Mouse (Mus musculus) urinary bladder, postnatal 36 days (tissue): Measurements from ENCODE around the gene Irf6.
A peak's percentile ranks its signal among the peaks of the same experiment; 100 is the strongest.

Experiments
- DNase-seq, 2 experiments: peaks; one replicate each; pipeline ENCODE4 v3.0.0; 2022; ENCODE audit warnings: low spot score in 2 of 2, mixed read lengths in 1 of 2

Irf6 gene

DNA sequence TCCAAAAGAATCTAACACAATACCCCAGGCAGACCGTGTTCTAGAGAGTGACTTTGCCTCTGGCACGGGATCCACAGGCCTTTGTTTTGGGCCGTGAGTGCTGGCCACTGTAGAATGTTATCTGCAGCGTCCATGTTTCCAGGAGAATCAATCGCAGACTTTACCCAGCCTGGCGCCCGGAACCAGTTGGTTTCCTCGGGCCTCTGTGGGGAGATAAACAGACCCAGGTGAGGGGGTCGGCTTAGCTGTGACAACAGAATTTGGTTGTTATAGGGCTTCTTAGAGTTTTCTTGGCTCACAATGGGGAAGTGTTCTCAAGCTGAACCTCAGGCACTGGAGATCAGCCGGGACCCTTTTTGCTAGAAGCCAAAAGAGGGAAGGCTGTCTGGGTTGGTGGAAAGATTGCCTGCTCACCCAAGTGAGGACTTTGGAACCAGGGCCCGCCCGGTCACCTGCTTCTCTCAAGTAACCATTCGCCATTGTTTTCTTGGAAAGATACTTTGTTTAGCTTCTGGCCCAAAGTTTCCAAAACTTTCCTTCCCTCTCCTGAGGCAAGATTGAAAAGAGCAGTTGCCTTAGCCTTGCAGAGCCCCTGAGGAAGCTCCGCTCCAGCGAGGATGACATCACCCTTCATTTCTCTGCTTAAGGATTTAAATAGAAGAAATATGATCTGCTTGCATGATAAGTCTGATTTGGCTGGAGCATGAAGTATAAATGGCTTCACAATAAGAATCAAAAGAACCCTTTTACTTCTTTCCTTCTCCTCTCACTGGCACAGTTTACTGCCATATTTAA is 3.6 kb downstream of the Irf6 start:
- DNase-seq: no peak

DNA sequence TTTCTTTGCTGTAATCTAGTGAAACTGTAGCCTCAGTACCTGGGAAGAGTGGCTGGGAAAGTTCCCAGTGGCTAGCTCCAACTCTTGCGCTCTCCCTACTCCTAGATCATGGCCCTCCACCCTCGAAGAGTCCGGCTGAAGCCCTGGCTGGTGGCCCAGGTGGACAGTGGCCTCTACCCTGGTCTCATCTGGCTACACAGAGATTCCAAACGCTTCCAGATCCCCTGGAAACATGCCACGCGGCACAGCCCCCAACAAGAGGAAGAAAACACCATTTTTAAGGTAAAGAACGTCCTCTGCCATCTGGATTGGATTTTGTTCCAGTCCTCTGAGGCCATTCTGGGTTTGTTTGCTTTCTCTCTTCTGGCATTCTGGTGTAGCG is 4.2 kb downstream of the Irf6 start:
- DNase-seq: no peak

DNA sequence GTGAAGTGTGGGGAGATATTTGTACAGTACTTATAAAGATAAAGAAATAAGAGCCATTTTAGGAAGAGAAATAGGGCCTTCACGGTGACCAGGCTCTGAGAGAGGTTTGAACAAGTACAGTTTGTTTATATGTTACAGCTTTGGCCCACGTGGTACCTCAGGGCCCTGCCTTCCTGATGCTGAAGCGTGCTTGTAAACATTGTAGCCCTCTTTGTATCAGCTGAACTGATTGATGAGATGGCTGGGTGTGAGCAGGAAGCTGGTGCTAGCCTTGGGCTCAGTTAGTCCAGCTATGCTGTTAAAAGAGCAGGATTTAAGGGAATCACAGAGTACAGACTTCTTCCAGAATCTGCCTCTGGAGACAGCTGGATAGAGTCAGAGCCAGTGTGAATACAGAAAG is 6.3 kb downstream of the Irf6 start:
- DNase-seq: no peak

DNA sequence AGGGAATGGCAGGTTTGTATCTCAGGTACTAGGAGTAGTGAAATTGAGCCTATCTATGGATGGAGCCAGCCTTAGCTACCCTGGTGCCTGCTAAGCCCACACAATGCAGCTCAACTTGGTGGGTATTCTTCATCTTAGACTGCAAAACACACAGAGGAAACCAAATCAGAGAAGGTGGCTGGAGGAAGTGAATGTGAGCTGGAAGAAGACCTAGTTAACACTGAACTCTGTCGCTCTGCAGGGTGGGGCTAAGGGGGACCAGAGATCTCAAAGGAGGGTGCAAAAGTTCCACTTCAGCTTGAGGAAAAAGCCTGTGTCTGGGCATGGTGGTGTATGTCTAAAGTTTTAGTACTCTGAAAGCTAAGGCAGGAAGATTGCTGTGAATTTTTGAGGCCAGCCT is 6.7 kb downstream of the Irf6 start:
- DNase-seq: no peak

DNA sequence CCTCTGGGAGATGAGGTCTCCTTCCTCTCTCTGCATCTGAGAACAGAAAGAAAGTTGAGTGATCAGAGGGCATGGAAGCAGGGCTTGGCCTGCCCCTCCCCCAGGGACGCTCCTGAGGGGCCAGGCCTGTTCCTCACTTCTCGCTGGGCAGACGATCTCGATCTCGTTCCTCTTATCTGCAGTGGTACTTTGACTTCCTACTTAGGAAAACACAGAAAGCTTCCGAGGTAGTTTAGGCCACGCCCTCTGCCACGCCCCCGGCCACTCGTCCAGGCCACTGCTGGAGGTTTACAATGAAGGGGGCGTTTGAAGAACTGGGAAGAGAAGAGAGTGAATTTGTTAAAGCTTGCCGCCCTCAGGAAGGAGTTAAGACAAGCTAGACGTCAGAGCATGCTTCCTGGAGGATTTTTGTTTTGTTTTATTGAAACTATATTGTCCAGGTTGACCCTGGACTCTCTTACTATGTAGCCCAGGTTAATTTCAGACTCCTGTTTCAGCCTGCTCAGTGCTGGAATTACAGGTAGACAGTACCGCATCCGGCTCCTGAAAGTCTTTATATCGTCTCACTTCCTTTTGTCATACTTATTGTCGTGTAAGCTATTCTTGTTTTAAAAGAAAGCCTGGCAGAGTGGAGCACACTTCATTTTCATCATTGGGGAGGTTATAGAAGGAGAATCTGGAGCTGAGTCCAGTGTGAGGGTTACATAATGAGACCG is 7.6 kb downstream of the Irf6 start:
- DNase-seq: peak in 1 of 2 experiments; percentile 49

DNA sequence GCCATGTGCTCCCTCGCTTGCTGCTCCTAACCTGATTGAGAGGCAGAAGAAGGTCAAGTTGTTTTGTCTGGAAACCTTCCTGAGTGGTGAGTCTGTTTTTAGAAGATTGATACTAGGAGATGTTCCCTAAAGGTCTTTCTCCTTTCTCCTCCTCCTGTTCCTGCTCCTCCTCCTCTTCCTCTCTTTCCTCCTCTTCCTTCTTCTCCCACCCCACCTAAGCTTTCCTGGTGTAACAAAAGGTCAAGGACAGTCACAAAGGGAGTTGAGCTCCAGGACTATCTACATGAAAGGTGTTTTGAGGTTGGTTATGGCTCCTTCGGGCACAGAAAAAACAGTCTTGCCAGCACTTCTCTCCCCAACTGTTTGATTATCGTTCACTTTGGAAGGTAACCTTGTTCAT is 14.8 kb downstream of the Irf6 start, which contains the start of gene A130010J15Rik:
Gene A130010J15Rik (plus strand): TSS at position 301 of the 400 bp plus-strand sequence.
- DNase-seq: no peak

DNA sequence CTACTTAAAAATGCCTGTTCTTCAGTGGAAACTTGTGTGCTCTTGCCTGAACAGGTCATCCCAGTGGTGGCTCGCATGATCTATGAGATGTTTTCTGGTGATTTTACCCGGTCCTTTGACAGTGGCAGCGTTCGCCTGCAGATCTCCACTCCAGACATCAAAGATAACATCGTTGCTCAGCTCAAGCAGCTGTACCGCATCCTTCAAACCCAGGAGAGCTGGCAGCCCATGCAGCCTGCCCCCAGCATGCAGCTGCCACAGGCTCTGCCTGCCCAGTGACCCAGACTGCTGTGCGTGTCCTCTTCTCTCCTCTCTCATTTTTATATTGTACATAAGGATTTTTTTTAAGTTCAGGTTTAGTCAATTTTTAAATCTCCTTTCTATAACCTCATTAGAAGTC is 16.3 kb downstream of the Irf6 start:
- no peak for DNase-seq

DNA sequence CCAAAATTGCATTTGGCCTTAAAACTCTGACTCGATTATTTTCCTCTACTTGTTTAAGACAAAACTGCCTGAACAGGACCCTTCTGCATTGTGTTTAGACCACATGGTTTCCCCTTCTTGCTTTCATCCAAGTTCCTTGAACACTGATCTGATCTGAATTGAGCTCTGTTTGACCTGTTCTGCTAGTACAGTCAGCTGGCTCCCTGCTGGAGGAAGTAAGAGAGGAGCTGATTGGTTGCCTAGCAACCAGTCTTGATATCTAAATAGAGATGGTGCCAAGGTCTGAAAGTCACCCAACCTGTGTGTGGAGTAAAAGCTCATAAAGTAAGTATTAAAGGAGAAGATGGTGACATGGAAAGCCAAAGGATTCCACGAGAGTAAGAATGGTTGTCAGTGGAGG is 16.9 kb downstream of the Irf6 start:
- DNase-seq: peak; percentile 44

DNA sequence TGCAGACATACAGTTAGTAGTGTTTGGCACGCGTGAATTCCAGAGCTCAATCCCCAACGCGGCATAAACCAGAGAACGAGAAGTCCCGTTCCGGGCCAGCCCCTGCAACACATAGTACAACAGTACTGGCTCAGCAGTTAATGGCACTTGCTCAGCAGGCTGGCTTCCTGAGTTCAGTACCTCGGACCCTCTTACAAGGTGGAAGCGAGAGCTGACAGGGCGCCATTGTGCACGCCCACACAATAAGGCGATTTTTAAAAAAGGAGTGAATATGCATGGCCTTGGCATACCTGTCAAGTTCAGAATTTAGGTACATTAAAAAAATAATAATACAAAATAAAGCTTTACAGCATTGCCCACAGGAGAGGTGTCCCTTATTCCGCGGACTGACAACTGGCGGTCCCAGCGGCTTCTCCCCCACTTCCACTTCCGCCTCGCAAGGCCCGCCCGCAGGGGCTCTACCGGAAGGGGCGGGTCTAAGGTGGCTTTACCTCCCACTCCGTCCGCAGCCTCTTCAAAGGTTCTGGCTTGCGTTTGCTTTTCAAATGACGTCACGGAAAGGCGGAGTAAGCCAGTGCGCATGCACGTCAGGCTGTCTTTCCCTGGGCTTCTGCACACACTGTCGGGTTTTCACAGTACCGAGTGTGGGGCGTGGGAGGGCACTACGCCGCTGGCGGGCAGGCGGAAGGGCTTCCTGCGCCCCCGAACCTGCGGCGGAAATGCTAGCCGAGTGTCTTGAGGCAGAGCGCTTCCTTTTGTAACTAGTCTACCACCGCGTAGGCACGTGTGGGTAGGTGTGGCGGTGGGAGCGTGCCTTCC is 20.3 kb downstream of the Irf6 start:
- DNase-seq: peak; percentile 94 to 96

DNA sequence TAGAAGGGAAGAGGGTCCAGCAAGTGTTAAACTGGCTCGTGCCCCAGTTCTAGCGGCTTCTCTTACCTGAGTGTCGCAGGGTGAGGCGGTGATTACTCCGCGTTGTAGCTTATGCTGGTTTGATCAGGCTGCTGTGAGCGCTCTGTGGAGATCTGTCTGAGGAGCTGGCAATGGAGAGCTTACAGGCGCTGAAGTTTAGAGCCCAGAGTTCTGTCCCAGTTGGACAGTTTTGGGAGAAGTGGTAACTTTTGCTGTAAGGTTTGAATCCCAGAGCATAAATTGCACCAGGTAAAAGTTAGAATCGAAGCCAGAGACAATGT is 20.9 kb downstream of the Irf6 start:
- DNase-seq: no peak

DNA sequence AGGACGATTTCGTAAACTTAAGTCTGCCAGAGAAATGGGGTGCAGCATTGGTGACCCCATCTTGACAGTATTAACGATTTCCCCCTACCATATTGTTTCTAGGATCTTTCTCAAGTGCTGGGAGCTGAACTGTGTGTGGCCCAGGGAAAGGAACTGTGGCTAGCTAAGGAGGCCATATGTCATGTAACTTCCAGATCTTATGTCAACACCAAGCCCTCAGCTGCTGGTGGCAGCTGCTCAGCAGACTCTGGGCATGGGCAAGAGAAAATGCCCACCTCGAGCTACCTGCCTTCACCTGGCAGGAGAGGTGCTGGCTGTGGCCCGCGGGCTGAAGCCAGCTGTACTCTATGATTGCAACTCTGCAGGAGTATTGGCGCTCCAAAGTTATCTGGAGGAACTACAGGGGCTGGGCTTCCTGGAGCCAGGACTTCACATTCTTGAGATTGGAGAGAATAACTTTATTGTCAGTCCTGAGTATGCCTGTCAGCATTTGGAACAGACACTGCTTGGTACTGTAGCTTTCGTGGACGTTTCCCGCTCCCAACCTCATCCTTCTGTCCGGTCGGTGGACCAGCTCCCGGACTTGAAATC is 21.3 kb downstream of the Irf6 start:
- no peak for DNase-seq

DNA sequence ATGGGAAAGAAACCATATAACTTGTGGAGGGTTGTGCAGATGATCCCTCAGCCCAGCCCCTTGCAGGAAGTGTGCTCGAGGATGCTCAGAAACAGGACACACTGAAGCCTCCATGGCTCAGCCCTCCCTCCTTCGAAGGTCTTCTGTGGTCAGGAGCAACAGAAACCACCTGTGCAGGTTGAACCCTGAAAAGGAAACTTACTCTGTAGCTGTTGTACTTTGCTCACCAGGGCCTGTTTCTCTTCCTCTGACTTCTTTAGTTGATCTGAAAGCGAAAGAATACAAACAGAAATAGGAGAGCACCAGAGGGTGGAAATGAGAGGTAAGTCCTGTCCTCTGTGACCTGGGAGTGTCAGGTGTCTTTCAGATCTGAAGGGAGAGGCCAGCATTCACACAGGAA is 28.2 kb downstream of the Irf6 start:
- DNase-seq: no peak

DNA sequence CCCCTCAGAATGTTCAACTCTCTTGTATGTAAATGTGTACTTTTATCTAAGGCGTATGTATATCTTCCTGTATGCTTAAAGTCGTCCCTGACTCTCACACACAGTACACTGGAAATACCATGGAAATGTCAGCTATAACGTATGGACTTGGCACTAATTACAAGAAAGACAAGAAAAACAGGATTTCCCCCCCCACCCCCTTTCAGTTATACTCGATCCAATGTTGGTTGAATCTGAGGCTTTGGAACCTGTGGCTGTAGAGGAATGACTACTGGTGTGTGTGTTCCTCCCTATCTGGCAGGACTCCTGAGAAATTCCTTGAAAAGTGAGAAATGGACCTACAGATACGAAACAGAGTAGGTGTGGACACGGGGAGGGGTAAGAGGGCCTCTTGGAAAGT is 35.3 kb downstream of the Irf6 start:
- no peak for DNase-seq

DNA sequence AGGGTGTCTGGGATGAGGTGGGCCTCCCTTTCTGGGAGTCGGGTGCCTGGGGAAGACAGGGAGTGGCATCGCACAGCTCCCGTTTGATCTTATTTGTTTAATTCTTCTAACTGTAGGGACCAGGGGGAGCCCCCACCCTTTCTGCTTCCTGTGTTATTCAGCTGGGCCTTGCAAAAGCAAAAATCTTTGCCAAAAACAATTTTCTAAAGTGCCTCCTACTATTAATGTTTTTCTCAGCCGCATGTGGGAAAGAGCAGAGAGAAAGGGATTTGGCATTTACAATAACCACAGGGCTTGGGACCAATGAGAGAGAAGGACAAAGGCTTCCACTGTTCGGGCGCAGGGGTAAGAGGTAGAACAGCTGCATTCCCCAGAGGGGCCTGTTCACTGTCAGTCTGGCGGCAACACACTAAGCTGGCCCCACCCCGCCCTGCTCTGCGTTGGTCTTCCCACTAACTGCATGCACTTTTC is 36.3 kb downstream of the Irf6 start:
- peak; percentile 33 to 38 for DNase-seq

DNA sequence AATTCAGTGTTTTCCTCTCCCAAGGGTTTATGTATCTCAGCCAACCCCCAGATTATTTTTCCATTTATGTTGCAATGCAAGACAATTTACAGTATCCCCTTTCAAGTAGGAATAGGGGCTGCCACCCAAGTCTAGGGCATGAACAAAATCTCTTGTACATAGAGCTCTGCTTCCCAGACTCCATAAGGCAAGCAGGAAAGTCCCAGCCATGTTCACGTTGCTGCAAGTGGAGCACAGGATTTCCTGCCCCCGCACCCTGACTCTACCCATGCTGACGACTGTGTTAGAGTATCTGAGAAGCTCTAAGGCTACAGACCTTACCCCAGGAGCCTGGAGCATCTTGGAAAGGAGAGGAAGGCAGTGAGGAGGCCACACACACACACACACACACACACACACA is 36.9 kb downstream of the Irf6 start:
- no peak for DNase-seq

DNA sequence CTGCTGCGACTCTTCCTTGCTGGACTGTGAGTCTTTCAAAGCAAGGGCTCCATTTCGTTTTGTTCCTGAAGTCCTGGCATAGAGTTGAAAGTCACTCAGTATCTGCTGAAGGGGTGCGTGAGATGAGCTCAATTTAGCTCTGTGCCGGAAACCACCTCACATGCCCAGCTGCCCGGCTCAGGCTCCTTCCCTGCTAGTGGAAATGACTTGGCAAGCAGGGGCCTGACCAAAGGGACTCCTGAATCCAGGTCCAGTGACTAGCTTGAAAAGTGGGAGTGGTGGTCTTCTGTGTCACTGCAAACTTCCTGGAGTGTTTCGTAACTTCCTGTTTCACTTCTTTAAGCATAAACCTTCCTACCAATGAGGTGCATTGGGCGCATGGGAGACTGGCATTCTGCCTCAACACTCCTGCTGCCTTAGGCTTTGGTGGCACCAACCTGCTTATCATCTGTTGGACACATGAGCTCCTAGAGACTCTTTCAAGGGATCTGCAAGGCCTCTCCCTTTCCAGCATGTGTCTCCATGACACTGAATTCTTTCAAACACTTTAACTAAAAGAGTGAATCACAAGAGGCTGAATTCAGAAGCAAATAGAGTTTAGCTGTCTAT is 38.9 kb downstream of the Irf6 start:
- no peak for DNase-seq

DNA sequence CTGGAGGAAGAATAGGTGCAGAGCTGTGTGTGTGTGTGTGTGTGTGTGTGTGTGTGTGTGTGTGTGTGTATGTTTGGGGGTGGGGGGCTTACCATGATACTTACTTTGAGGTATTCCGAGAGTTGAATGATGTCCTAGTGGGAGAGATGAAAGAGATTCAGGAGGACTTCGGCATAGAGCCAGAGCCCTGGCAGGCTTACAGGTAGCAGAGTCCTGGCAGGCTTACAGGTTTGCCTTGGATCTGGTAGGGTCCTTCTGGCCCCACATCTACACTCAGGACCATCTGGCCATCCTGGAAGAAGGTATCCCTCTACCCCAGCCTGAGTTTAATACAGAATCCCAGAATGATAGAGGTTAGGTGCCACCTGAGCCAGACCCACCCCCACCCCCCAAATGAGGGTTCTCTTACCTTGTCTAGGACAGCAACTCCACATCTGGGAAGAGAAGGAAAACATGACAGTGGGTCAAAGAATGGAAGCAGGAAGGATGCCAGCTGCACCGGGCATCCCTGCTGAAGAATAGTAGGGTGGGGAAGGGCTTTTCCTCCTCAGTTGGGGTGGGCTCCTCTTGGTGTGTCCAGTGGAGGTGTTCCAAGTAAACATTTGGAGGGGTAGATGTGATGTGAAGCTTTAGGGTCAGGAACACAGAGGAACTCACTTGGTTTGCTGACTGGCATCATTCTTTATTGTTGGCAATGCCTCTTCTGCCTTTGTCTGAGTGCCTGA is 41.7 kb downstream of the Irf6 start:
- DNase-seq: no peak

DNA sequence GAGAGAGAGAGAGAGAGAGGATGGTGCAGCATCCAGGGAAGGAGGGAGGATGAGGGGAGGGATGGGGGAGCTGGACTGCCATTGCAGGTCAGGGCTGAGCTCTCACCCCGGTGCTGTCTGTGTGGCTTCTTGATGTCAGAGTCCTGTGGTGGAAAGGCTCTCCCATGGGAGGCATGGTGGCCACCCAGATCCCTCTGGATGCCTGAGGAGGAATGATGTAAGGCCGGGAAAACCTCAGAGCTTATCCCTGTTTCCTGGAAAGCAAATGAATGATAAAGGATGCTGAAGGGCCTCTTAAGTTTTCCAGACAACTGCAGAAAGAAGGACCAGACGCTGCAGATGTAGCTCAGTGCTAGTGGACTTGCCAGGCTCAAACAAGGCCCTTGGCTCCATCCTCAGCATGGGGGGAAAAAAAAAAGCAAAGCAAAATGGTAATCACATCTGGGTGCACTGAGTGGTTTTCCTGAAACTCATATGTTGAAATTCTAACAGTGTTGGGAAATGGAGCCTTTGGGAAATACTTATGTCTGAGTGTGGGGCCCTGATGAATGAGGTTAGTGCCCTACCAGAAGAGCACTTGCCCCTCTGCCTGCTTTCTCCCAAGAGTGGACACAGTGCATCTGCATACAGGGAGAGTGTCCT is 42.4 kb downstream of the Irf6 start:
- no peak for DNase-seq

DNA sequence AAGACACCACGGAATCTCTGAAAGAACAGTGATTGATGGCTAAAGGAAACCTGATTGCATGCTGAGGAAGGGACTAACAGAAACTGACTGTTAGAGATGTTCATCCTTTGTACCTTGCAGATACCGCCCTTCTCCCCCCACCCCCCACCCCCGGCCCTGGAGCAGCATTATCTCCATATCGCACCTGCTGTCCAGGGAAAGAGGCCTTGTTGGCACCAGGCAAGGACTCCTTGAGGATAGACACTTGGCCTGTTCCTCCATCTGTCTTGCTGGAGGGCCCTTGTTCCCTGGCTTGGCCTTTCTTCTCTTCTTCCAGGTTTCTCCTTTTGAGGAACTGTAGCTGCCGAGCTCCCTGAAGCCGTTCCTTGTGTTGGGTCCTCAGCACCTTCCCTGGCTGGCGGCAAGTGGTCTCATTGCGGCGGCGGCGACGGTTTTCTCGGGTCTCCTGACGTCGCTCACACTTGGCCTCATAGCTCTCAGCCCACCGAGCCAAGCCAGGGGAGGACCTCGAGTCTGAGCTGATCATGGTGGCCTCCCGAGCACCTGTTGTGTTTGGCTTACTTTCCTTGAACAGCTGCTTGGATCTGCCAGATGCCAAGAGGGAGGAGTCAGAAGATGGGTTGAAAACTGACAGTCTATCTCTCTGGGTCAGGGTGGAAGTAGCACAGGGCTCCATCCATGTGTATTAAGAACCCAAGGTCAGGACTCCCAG is 44.7 kb downstream of the Irf6 start:
- no peak for DNase-seq

DNA sequence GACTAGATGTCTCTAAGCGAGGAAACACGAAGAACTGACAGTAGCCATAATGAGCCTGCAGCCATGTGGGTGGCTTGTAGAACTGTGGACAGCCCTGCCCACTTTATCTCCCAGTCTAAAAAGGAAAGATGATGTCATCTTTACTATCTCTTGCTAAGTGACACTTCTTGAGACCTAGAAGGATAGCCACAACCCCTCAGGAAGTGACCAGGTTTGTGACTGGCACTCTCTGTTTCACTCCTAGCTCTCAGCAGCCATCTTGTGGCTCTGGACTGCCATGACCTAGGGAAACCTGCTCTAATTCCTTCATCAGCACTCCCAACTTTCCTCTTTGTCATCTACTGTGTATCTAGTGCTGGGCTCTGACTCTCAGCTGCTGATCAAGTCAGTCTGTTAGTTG is 45.4 kb downstream of the Irf6 start:
- DNase-seq: no peak
